Mouse (Mus musculus): ENCODE data around the gene Bpifb6. TPM values are rescaled to one million over a fixed set of nuclear protein-coding genes. Genes with fewer than 3 reads are reported as not detected.

The Bpifb6 gene
- polyA plus RNA-seq, 1 experiment from 2014 or later: not detected

DNA sequence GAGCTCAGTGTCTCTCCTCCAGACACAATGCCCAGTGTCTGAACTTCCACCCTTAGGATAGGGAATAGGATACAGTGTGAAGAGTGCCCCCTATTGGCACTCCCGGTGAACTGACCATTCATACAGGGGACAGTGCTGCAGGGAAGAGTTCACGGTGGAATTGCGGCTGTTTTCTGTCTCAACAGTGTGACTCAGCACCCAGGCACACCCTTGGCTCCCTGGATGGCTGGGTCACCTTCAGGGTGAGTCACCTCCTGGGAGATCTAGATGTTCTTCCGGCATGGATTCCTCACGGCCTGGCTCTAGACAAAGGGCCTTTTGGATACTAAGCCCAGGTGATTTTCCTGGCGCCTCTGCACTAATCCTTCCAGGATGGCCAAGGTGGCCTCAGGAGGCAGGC, 35.2 kb downstream of the Bpifb6 start:
- no peak overlapping the region for H3K9ac ChIP-seq (ENCODE audit: low read length)
- H3K4me3 ChIP-seq (ENCODE audit: low read depth, low read length): no peak overlapping the region
- H3K9me3 ChIP-seq (ENCODE audit: control insufficient read depth, low read length): no peaks in the 10 kb centered on the region
- TF ChIP-seq CTCF (IDR thresholded peaks at IDR 0.05; ENCODE audit: low read depth) (peak; percentile 43), EP300 (optimal IDR thresholded peaks at IDR 0.05) (no peak)
- H3K4me2 ChIP-seq (replicated peaks; ENCODE audit: low read depth): no peak overlapping the region
- DNase-seq (ENCODE audit: low spot score): peak; percentile 61
- H3K4me1 ChIP-seq (replicated peaks; ENCODE audit: control insufficient read depth, insufficient read depth): no peaks in the 10 kb centered on the region
- no peaks in the 10 kb centered on the region for H3K27me3 ChIP-seq (ENCODE audit: control insufficient read depth, insufficient read depth, low read length)
- 77% methylated on average over 6 of the region's 6 CpGs for WGBS
- H3K27ac ChIP-seq (replicated peaks): no peak overlapping the region
- ATAC-seq (ENCODE audit: low FRiP score, low TSS enrichment): peak; percentile 91
- no peaks in the 10 kb centered on the region for H3K36me3 ChIP-seq (ENCODE audit: control insufficient read depth, insufficient read depth, low read length)

DNA sequence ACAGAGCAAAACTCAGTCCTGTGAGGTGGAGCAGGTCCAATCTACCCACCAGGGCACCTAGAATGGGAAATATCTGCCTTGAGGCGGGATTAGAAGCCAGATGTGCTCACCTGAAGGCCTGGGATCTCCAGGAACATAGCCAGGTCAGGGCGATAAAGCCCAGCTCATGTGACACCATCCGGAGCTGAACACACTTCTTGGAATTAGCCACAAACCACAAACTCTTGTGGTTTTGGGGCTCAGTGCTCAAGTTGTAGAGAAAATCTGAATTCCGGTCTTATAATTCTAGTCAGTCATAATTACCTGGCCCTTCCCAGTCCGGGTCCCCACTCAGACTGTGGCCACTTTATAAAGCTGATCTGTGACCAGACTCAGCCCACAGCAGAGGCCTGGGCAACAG, 37.7 kb downstream of the Bpifb6 start, which contains the start of gene Bpifb4:
Bpifb4 (plus strand) TSS at position 370 of the 400 bp plus-strand sequence.
- Histone ChIP-seq H3K36me3 (ENCODE audit: control insufficient read depth, insufficient read depth, low read length) (no peaks in the 10 kb centered on the region), H3K27ac (replicated peaks) (no peak within 1 kb of the TSS), H3K27me3 (ENCODE audit: control insufficient read depth, insufficient read depth, low read length) (no peaks in the 10 kb centered on the region), H3K4me3 (ENCODE audit: low read depth, low read length) (no peak within 1 kb of the TSS), H3K9ac (ENCODE audit: low read length) (no peak within 1 kb of the TSS), H3K9me3 (ENCODE audit: control insufficient read depth, low read length) (no peaks in the 10 kb centered on the region), H3K4me2 (replicated peaks; ENCODE audit: low read depth) (no peak within 1 kb of the TSS), H3K4me1 (replicated peaks; ENCODE audit: control insufficient read depth, insufficient read depth) (no peaks in the 10 kb centered on the region)
- 82% methylated on average over 5 of the region's 5 CpGs for WGBS
- no peak for ATAC-seq (ENCODE audit: low FRiP score, low TSS enrichment)
- TF ChIP-seq EP300 (optimal IDR thresholded peaks at IDR 0.05) (no peak), CTCF (IDR thresholded peaks at IDR 0.05; ENCODE audit: low read depth) (no peak)
- DNase-seq (ENCODE audit: low spot score): no peak

DNA sequence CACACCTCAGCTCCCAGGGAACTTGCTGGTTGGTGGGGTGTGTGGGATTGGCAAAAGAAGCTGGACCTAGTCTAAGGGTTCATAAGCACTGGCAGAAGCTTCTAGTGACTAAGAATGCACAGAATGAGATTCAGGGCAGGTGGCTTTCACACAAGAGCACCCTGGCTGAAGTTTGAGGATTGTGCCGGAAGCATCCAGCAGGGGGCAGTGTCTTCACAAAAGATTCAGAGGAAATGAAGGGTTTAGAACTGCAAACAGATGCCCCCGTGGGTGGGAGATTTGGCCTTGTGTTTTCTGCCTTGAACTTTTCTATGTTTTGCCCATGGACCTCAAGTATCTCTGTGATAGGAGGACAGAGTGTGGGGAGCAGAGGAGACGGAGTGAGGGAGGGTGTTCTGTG, 43.3 kb downstream of the Bpifb6 start:
- Histone ChIP-seq H3K4me3 (ENCODE audit: low read depth, low read length) (no peak overlapping the region), H3K27ac (replicated peaks) (no peak overlapping the region), H3K9me3 (ENCODE audit: control insufficient read depth, low read length) (no peaks in the 10 kb centered on the region), H3K4me1 (replicated peaks; ENCODE audit: control insufficient read depth, insufficient read depth) (no peaks in the 10 kb centered on the region), H3K9ac (ENCODE audit: low read length) (no peak overlapping the region), H3K36me3 (ENCODE audit: control insufficient read depth, insufficient read depth, low read length) (no peaks in the 10 kb centered on the region), H3K27me3 (ENCODE audit: control insufficient read depth, insufficient read depth, low read length) (no peaks in the 10 kb centered on the region), H3K4me2 (replicated peaks; ENCODE audit: low read depth) (no peak overlapping the region)
- TF ChIP-seq CTCF (IDR thresholded peaks at IDR 0.05; ENCODE audit: low read depth): peak; percentile 83
- TF ChIP-seq EP300 (optimal IDR thresholded peaks at IDR 0.05): no peak
- 30% methylated on average over 3 of the region's 3 CpGs for WGBS
- ATAC-seq (ENCODE audit: low FRiP score, low TSS enrichment) (no peak), DNase-seq (ENCODE audit: low spot score) (peak; percentile 67)

DNA sequence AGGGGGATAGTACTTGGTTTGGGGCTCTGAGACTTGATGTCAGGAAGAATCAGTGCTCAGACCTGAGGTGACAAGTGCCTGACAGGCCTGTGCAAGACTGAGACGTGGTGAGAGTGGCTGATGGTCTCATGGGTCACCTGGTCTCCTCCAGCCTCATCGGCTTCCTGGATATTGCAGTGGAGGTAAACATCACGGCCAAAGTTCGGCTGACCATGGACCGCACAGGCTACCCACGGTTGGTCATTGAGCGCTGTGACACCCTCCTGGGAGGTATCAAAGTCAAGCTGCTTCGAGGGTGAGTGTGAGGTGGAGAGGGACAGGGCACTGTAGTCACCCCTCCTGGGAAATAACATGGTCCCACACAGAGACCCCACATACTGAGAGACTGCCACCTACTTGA, 44.4 kb downstream of the Bpifb6 start:
- 77% methylated on average over 8 of the region's 8 CpGs for WGBS
- H3K9ac ChIP-seq (ENCODE audit: low read length): no peak overlapping the region
- TF ChIP-seq CTCF (IDR thresholded peaks at IDR 0.05; ENCODE audit: low read depth) (no peak), EP300 (optimal IDR thresholded peaks at IDR 0.05) (no peak)
- no peak overlapping the region for H3K4me2 ChIP-seq (replicated peaks; ENCODE audit: low read depth)
- no peaks in the 10 kb centered on the region for H3K4me1 ChIP-seq (replicated peaks; ENCODE audit: control insufficient read depth, insufficient read depth)
- H3K4me3 ChIP-seq (ENCODE audit: low read depth, low read length): no peak overlapping the region
- ATAC-seq (ENCODE audit: low FRiP score, low TSS enrichment) (no peak), DNase-seq (ENCODE audit: low spot score) (no peak)
- no peak overlapping the region for H3K27ac ChIP-seq (replicated peaks)
- H3K36me3 ChIP-seq (ENCODE audit: control insufficient read depth, insufficient read depth, low read length): no peaks in the 10 kb centered on the region
- no peaks in the 10 kb centered on the region for H3K27me3 ChIP-seq (ENCODE audit: control insufficient read depth, insufficient read depth, low read length)
- no peaks in the 10 kb centered on the region for H3K9me3 ChIP-seq (ENCODE audit: control insufficient read depth, low read length)

DNA sequence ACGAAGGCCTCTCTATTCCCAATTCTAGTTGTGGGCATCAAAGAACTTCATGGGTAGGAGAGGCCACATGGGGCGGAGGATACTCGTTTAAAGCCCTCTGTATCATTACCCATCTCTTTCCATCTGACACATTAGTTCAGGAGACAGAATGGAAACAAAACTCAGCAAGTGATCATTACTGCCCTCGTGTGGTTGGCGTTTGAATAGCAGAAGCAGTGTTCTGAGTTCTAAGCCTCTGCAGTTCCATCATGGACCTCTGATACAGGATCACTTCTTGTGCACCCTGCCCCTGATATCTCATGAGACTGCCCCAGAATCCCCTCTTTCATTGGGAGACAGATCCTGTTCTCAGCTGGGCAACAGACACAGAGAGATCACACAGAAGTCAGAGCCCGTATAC, 52.7 kb downstream of the Bpifb6 start:
- WGBS: 25% methylated on average over 6 of the region's 6 CpGs
- Histone ChIP-seq H3K36me3 (ENCODE audit: control insufficient read depth, insufficient read depth, low read length) (no peaks in the 10 kb centered on the region), H3K4me2 (replicated peaks; ENCODE audit: low read depth) (no peak overlapping the region), H3K27me3 (ENCODE audit: control insufficient read depth, insufficient read depth, low read length) (no peaks in the 10 kb centered on the region), H3K9ac (ENCODE audit: low read length) (no peak overlapping the region), H3K4me1 (replicated peaks; ENCODE audit: control insufficient read depth, insufficient read depth) (no peaks in the 10 kb centered on the region), H3K4me3 (ENCODE audit: low read depth, low read length) (no peak overlapping the region), H3K9me3 (ENCODE audit: control insufficient read depth, low read length) (no peaks in the 10 kb centered on the region), H3K27ac (replicated peaks) (no peak overlapping the region)
- DNase-seq (ENCODE audit: low spot score) (peak; percentile 67), ATAC-seq (ENCODE audit: low FRiP score, low TSS enrichment) (no peak)
- TF ChIP-seq EP300 (optimal IDR thresholded peaks at IDR 0.05): no peak
- TF ChIP-seq CTCF (IDR thresholded peaks at IDR 0.05; ENCODE audit: low read depth): peak; percentile 82

DNA sequence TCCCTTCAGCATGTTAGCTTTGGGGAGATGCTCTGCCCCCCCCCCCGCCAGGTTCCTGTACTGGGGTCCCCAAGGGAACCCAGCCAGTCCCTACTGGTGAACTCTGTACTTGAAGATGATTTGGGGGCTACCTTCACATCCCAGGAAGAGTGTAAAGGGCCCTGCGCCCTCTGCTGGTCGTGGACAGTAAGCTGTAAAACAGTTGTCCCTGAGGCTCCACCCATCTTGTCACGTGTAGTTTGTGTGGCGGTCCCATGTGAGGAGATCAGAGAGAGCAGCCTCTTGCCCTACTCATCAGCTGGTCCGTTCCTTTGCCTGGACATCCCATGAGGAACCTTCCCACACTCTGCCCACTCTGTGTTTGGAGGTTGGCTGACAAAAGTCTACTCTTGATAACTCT, 53.6 kb downstream of the Bpifb6 start:
- no peak overlapping the region for H3K4me3 ChIP-seq (ENCODE audit: low read depth, low read length)
- 9% methylated on average over 6 of the region's 6 CpGs for WGBS

More for the DNA sequence above, 53.6 kb downstream of the Bpifb6 start:
- Histone ChIP-seq H3K27me3 (ENCODE audit: control insufficient read depth, insufficient read depth, low read length) (no peaks in the 10 kb centered on the region), H3K9me3 (ENCODE audit: control insufficient read depth, low read length) (no peaks in the 10 kb centered on the region), H3K4me1 (replicated peaks; ENCODE audit: control insufficient read depth, insufficient read depth) (no peaks in the 10 kb centered on the region), H3K27ac (replicated peaks) (no peak overlapping the region), H3K9ac (ENCODE audit: low read length) (no peak overlapping the region), H3K4me2 (replicated peaks; ENCODE audit: low read depth) (no peak overlapping the region), H3K36me3 (ENCODE audit: control insufficient read depth, insufficient read depth, low read length) (no peaks in the 10 kb centered on the region)
- TF ChIP-seq EP300 (optimal IDR thresholded peaks at IDR 0.05) (no peak), CTCF (IDR thresholded peaks at IDR 0.05; ENCODE audit: low read depth) (peak; percentile 76)
- ATAC-seq (ENCODE audit: low FRiP score, low TSS enrichment): peak; percentile 68
- peak; percentile 73 for DNase-seq (ENCODE audit: low spot score)

Other genes with a start within 250 kb of the Bpifb6 start
- not detected in 2 replicates for gene Dnmt3c, start 203.7 kb upstream of the Bpifb6 start, polyA plus RNA-seq (2015; fragmentation: Nextera tagmentation; extraction: Ambion mirVana)
- gene Mapre1, start 159.1 kb upstream of the Bpifb6 start, polyA plus RNA-seq (2015; fragmentation: Nextera tagmentation; extraction: Ambion mirVana): 157 and 163 TPM in 2 replicates
- gene Efcab8, start 120.5 kb upstream of the Bpifb6 start, polyA plus RNA-seq (2015; fragmentation: Nextera tagmentation; extraction: Ambion mirVana): 0.16 and 0.18 TPM in 2 replicates
- not detected in 2 replicates for gene Sun5, start 29.3 kb upstream of the Bpifb6 start, polyA plus RNA-seq (2015; fragmentation: Nextera tagmentation; extraction: Ambion mirVana)
- not detected in 2 replicates for gene Bpifb2, start 25.3 kb upstream of the Bpifb6 start, polyA plus RNA-seq (2015; fragmentation: Nextera tagmentation; extraction: Ambion mirVana)
- 0.05 and 0.07 TPM in 2 replicates for gene Bpifb3, start 17.8 kb downstream of the Bpifb6 start, polyA plus RNA-seq (2015; fragmentation: Nextera tagmentation; extraction: Ambion mirVana)
- 0.18 and 0.48 TPM in 2 replicates for gene Bpifb4, start 37.8 kb downstream of the Bpifb6 start, polyA plus RNA-seq (2015; fragmentation: Nextera tagmentation; extraction: Ambion mirVana)
- gene Bpifa6, start 74.6 kb downstream of the Bpifb6 start, polyA plus RNA-seq (2015; fragmentation: Nextera tagmentation; extraction: Ambion mirVana): 1.5 and 1.6 TPM in 2 replicates
- not detected in 2 replicates for gene Bpifa2, start 107.9 kb downstream of the Bpifb6 start, polyA plus RNA-seq (2015; fragmentation: Nextera tagmentation; extraction: Ambion mirVana)
- not detected in 2 replicates for gene Bpifa3, start 229.9 kb downstream of the Bpifb6 start, polyA plus RNA-seq (2015; fragmentation: Nextera tagmentation; extraction: Ambion mirVana)
- not detected in 2 replicates for gene Bpifa1, start 242.5 kb downstream of the Bpifb6 start, polyA plus RNA-seq (2015; fragmentation: Nextera tagmentation; extraction: Ambion mirVana)

All from stomach, postnatal 0 days (tissue).